Mouse (Mus musculus): Measurements from ENCODE around the gene Spink4. TPM values are rescaled to one million over a fixed set of nuclear protein-coding genes. Genes with fewer than 3 reads are reported as not detected.
A peak's percentile ranks its signal among the peaks of the same experiment; 100 is the strongest.

The Spink4 gene
- polyA plus RNA-seq, 1 experiment from 2014 or later: 0.58 TPM

GRCm38 (mm10) chr4:40970842-40971701 is 51.2 kb downstream of the Spink4 start, which contains the start of gene Nfx1:
Gene Nfx1 (plus strand): TSS chr4:40970906.
- Histone ChIP-seq H3K4me3 (peak within 1 kb of the TSS; percentile 95), H3K27me3 (replicated peaks) (no peaks in the 10 kb centered on the region), H3K4me1 (peaks cover 50% of the 10 kb centered on the region), H3K4me2 (peak within 1 kb of the TSS; percentile 87), H3K9ac (peak within 1 kb of the TSS; percentile 82), H3K27ac (peak within 1 kb of the TSS; percentile 91), H3K36me3 (peaks cover 44% of the 10 kb centered on the region), H3K9me3 (replicated peaks) (no peaks in the 10 kb centered on the region)
- ATAC-seq: peak; percentile 93
- whole genome bisulfite sequencing (ENCODE audit: insufficient replicate concordance): under 1% methylated on average over 62 of the region's 85 CpGs

DNA sequence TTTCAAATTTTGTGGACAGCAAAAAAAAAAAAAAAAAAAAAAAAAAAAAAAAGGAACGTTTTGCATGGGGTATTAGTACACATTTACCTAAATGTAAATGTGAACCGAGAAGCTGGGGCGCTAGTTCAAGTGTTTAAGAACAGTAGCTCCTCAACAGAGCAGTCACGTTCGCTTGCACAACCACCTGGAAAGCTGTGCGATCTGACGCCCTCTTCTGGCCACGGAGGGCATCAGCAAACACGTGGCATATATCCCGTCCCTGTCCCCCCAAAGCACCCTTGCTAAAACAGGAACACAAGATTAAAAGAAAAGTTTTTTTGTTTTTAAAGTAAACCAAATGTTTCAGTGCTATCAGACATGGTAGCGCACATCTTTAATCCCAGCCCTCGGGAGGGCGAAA is 51.9 kb downstream of the Spink4 start:
- Histone ChIP-seq H3K4me3 (peak overlapping the region; percentile 95), H3K36me3 (peaks cover 44% of the 10 kb centered on the region), H3K9me3 (replicated peaks) (no peaks in the 10 kb centered on the region), H3K9ac (peak overlapping the region; percentile 82), H3K27ac (peak overlapping the region; percentile 91), H3K4me1 (peaks cover 47% of the 10 kb centered on the region), H3K27me3 (replicated peaks) (no peaks in the 10 kb centered on the region), H3K4me2 (peak overlapping the region; percentile 87)
- ATAC-seq: no peak
- 18% methylated on average over 13 of the region's 13 CpGs for WGBS (ENCODE audit: insufficient replicate concordance)

- H3K4me2 ChIP-seq: no peak overlapping the region
- no peaks in the 10 kb centered on the region for H3K27me3 ChIP-seq (replicated peaks)
- no peak overlapping the region for H3K9ac ChIP-seq
- H3K9me3 ChIP-seq (replicated peaks): no peaks in the 10 kb centered on the region
- H3K36me3 ChIP-seq: peaks cover 51% of the 10 kb centered on the region
- H3K27ac ChIP-seq: no peak overlapping the region
- WGBS (ENCODE audit: insufficient replicate concordance): 89% methylated on average over 1 of the region's 1 CpGs
- no peak overlapping the region for H3K4me3 ChIP-seq
- peaks cover 43% of the 10 kb centered on the region for H3K4me1 ChIP-seq
- no peak for ATAC-seq
These were observed 54.2 kb downstream of the Spink4 start for GRCm38 (mm10) chr4:40974011-40974410.

DNA sequence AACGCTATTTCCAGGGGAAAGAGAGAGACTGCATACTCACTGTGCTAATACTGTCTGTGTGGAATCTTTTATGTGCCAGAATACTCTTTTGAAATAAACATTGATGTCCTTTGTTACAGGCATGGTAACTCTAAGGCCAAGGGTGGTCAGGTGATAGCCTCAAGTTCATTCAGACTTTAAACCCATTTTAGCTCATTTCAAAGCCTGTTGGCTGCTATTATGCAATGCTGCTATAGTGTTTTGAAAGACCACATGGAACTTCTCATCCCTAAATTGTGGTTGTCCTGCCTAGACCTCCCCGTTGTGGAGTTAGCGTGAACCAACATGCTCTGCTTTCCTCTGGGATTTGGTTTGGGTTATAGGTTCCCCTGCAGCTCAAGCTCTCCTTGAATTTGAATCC is 55.8 kb downstream of the Spink4 start:
- no peaks in the 10 kb centered on the region for H3K9me3 ChIP-seq (replicated peaks)
- no peak overlapping the region for H3K4me3 ChIP-seq
- no peak overlapping the region for H3K27ac ChIP-seq
- H3K27me3 ChIP-seq (replicated peaks): no peaks in the 10 kb centered on the region
- no peak overlapping the region for H3K4me2 ChIP-seq
- peaks cover 68% of the 10 kb centered on the region for H3K36me3 ChIP-seq
- peaks cover 32% of the 10 kb centered on the region for H3K4me1 ChIP-seq
- ATAC-seq: no peak
- WGBS (ENCODE audit: insufficient replicate concordance): 77% methylated on average over 3 of the region's 3 CpGs
- no peak overlapping the region for H3K9ac ChIP-seq

DNA sequence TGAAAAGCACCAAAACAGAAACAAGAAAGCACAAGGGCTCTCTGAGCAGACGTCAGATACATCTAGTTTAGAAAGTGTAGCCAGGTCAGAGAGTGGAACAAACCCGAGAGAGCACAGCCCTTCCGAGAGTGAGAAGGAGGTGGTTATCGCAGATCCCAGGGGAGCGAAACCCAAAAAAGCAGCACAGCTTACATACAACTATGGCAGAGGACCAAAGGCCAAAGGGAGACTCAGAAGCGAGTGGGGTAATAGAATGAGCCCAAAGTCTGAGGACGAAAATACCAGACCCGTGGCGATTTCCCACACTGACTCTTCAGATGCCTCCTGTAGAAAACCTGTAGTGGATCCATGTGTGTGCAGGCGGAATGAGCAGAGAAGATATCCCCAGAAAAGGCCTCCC is 56.8 kb downstream of the Spink4 start:
- peaks cover 78% of the 10 kb centered on the region for H3K36me3 ChIP-seq

GRCm38 (mm10) chr4:40979430-40979829 is 59.6 kb downstream of the Spink4 start:
- Histone ChIP-seq H3K36me3 (peaks cover 92% of the 10 kb centered on the region), H3K27ac (no peak overlapping the region), H3K9me3 (replicated peaks) (no peaks in the 10 kb centered on the region), H3K4me2 (no peak overlapping the region), H3K4me1 (peaks cover 16% of the 10 kb centered on the region), H3K4me3 (no peak overlapping the region), H3K27me3 (replicated peaks) (no peaks in the 10 kb centered on the region), H3K9ac (no peak overlapping the region)
- 63% methylated on average over 1 of the region's 1 CpGs for WGBS (ENCODE audit: insufficient replicate concordance)
- ATAC-seq: no peak

More for the DNA sequence above, 56.8 kb downstream of the Spink4 start:
- no peaks in the 10 kb centered on the region for H3K9me3 ChIP-seq (replicated peaks)
- H3K9ac ChIP-seq: no peak overlapping the region
- no peak overlapping the region for H3K4me3 ChIP-seq
- ATAC-seq: no peak
- no peak overlapping the region for H3K27ac ChIP-seq
- WGBS (ENCODE audit: insufficient replicate concordance): 85% methylated on average over 10 of the region's 10 CpGs
- H3K27me3 ChIP-seq (replicated peaks): no peaks in the 10 kb centered on the region
- no peak overlapping the region for H3K4me2 ChIP-seq
- H3K4me1 ChIP-seq: peaks cover 32% of the 10 kb centered on the region

Other genes with a start within 250 kb of the Spink4 start
- gene Aptx, start 216.9 kb upstream of the Spink4 start, polyA plus RNA-seq (2016; fragmentation: Nextera tagmentation; extraction: Ambion mirVana): 13.8 and 15.2 TPM in 2 replicates
- gene Dnaja1, start 197.9 kb upstream of the Spink4 start, polyA plus RNA-seq (2016; fragmentation: Nextera tagmentation; extraction: Ambion mirVana): 245 and 261 TPM in 2 replicates
- 107 and 112 TPM in 2 replicates for gene Smu1, start 162.1 kb upstream of the Spink4 start, polyA plus RNA-seq (2016; fragmentation: Nextera tagmentation; extraction: Ambion mirVana)
- 39.6 and 40.0 TPM in 2 replicates for gene B4galt1, start 66.0 kb upstream of the Spink4 start, polyA plus RNA-seq (2016; fragmentation: Nextera tagmentation; extraction: Ambion mirVana)
- gene Bag1, start 28.2 kb downstream of the Spink4 start, polyA plus RNA-seq (2016; fragmentation: Nextera tagmentation; extraction: Ambion mirVana): 185 and 192 TPM in 2 replicates
- gene Chmp5, start 28.4 kb downstream of the Spink4 start, polyA plus RNA-seq (2016; fragmentation: Nextera tagmentation; extraction: Ambion mirVana): 48.6 and 48.7 TPM in 2 replicates
- 53.5 and 55.7 TPM in 2 replicates for gene Nfx1, start 50.9 kb downstream of the Spink4 start, polyA plus RNA-seq (2016; fragmentation: Nextera tagmentation; extraction: Ambion mirVana)
- 1.3 and 1.8 TPM in 2 replicates for gene Aqp7, start 128.1 kb downstream of the Spink4 start, polyA plus RNA-seq (2016; fragmentation: Nextera tagmentation; extraction: Ambion mirVana)
- gene Aqp3, start 178.1 kb downstream of the Spink4 start, polyA plus RNA-seq (2016; fragmentation: Nextera tagmentation; extraction: Ambion mirVana): 20.9 and 22.3 TPM in 2 replicates
- gene Nol6, start 204.4 kb downstream of the Spink4 start, polyA plus RNA-seq (2016; fragmentation: Nextera tagmentation; extraction: Ambion mirVana): 21.9 and 22.0 TPM in 2 replicates
- gene Ube2r2, start 215.7 kb downstream of the Spink4 start, polyA plus RNA-seq (2016; fragmentation: Nextera tagmentation; extraction: Ambion mirVana): 39.9 and 44.8 TPM in 2 replicates